Mouse (Mus musculus) C2C12 (cell line): Measurements from ENCODE around the gene Acpp.

Source experiments
- CEBPB ChIP-seq: IDR thresholded peaks from one replicate; pipeline ENCODE4 v1.6.1; 2011; ENCODE audit warnings: low read depth, mild to moderate bottlenecking, control low read depth, moderate library complexity
- CTCF ChIP-seq: IDR thresholded peaks from one replicate; pipeline ENCODE4 v1.5.1; 2011; ENCODE audit not compliant: control insufficient read depth, insufficient read depth, insufficient read length
- FOSL1 ChIP-seq: IDR thresholded peaks from one replicate; pipeline ENCODE4 v1.8.0; 2011; ENCODE audit warnings: mild to moderate bottlenecking, low read length; ENCODE audit not compliant: poor library complexity, insufficient read depth, severe bottlenecking
- MAX ChIP-seq: IDR thresholded peaks from one replicate; pipeline ENCODE4 v1.6.1; 2011; ENCODE audit warnings: mild to moderate bottlenecking, control low read depth
- MYOD1 ChIP-seq: IDR thresholded peaks from one replicate; pipeline ENCODE4 v1.6.1; 2011; ENCODE audit warnings: low read depth; ENCODE audit not compliant: control insufficient read depth, insufficient read length
- USF1 ChIP-seq: IDR thresholded peaks from one replicate; pipeline ENCODE4 v1.6.1; 2011; ENCODE audit warnings: low read depth, mild to moderate bottlenecking, control low read depth, moderate library complexity

DNA sequence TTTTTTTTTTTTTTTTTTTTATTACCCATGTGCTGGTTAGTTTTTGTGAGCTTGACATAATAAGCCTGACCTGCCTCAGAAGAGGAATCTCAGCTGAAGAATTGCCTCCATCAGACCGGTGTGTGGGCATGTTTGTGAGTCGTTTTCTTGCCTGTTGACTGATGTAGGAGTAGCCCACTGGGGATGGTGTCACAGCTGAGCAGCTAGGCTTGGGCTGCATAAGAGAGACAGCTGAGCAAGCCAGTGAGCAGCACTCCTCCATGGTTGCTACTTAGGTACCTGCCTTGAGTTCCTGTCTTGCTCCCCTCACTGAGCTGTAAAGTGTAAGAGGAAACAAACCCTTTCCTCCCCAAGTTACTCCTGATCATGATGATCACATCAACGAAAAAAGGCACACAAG is 67.6 kb downstream of the Acpp start:
- no peak for TF ChIP-seq CTCF
- no peak for TF ChIP-seq MYOD1
- no peak for TF ChIP-seq MAX
- no peak for TF ChIP-seq USF1
- no peak for TF ChIP-seq CEBPB
- TF ChIP-seq FOSL1, result no peak
